Mouse (Mus musculus) natural killer cell, adult 2 months (primary cell): ENCODE data around the gene Alg14.
A peak's percentile ranks its signal among the peaks of the same experiment; 100 is the strongest.

Experiments used
- DNase-seq, 2 experiments: peaks; one replicate each; pipeline ENCODE4 v3.0.0; 2022; ENCODE audit warnings: low spot score in 2 of 2

Gene Alg14

GRCm38 (mm10) chr3:121279679-121280078 lies 11.9 kb upstream of the Alg14 start:
- no peak for DNase-seq

DNA sequence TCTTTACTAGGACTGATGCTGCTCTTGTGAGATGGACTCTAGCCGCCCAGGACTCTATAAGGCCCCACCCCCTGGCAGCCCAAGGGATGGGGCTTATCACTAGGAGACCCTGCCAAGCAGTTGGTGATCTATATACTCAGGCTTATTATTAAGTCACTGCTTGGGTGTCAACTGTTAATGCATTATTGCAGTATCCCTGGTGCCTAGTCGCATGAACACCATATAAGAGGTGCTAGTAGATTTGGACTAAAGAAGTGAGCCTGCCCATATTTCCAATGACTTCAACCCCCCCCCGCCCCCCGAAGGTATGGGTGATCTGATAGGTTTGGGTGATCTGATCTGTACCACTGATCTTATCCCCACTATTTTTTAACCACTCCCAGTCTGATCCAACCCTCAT lies 8.6 kb upstream of the Alg14 start, which contains the start of gene Tmem56:
Tmem56 (minus strand) TSS at position 101 of the 400 bp plus-strand sequence.
- DNase-seq, result no peak

DNA sequence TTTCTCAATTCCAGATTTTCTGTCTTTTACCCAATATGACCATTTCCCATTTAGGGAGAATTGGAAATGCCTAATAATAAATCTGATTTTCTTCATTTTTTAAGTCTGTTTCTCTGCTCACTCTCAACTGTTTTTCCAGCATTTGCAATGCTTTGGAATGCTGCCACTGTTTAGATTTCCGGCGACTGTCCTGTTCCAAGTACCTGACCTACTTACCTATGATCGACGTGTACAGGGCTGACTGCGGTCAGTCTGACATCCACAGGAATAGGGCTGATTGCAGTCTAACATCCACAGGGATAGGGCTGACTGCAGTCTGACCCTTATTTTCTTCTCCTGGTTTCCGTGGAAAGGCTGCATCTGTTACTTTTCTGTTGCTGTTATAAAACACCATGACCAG lies 6.4 kb upstream of the Alg14 start:
- DNase-seq, result no peak

GRCm38 (mm10) chr3:121287151-121287550 lies 4.4 kb upstream of the Alg14 start:
- DNase-seq, result no peak

DNA sequence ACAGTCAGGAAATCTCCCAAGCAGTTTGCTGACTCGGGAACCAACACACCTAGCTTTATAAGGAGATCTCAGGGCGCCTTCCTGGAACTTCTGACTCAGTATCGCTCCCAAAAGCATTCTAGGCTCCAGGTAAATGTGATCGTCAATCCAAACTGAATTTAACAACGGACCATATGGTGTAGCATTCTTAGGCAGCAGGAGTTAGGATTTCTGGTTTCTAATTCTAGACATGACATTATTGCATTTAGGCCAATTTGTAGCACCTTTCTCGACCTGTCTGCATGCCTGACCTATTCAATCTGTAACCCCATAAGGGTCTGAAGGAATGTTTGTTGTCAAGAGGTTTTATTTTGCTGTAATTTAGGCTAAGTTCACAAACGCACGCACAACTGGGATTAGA lies 892 bp upstream of the Alg14 start:
- DNase-seq, result no peak

- DNase-seq, result no peak
Measured at GRCm38 (mm10) chr3:121291225-121291559, 381 bp upstream of the Alg14 start.

DNA sequence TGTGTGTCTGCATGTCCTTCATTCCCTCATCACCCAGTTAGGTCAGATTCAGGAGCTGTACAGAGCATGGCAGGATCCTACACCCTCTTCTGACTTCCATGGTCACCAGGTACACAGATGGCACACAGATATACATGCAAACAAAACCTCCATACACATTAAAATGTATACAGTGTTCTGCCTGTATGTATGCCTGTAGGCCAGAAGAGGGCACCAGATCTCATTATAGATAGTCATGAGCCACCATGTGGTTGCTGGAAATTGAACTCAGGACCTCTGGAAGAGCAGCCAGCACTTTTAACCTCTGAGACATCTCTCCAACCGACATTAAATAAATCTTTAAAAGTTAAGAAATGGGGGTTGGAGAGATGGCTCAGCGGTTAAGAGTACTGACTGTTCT lies 2.6 kb downstream of the Alg14 start:
- DNase-seq, result no peak

- no peak for DNase-seq
Measured at GRCm38 (mm10) chr3:121306641-121307040, 15.1 kb downstream of the Alg14 start.

DNA sequence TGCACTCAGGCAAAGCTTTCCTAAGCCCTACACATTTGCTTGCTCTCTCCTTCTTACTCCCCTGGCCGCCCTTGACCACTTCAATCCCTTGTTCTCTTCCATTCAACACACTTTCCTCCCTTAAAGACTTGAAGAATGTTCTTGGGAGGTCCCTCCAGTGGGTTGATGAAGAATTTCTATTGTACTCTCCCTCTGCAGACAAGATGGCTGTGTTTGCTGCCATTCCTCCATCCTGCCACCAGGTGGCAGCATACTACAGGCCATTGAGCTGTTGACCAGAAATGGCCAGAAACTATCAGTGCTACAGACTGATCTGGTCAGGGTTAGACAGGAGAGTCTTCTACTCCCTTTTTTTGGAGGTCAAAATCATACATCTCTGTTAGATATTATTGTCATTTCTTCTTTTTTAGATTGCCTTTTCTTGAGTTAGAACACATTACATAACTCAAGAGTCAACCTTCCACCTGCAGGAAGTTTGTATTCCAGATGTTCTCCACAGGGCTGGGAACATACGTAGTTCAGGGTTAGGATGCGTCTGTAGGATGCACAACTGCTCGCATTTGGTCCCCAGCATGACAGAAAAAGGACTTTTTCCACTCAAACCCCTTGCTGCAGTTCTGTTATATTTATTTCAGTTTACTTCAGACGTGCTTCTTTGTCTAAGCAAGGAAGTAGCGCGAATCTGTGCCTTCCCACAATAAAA lies 16.1 kb downstream of the Alg14 start:
- DNase-seq, result peak; percentile 59 to 70

DNA sequence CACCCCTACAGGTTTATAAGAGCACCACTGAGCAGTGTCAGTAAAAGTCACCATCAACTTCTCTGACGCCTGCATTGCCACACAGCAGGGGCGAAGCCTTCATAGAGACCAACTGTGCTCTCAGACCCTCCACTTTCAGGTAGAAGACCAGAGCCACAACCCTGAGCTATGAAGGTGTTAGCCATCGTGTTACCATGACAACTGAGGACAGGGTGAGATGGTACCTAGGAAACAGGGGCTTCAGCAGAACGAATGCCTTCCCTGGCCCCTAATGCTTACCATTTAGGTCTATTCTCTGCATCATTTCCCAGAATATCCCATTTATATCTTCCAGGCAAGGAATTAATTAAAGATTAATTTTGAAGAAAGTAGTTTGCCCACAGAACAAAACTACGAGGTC lies 17.4 kb downstream of the Alg14 start:
- DNase-seq, result no peak

GRCm38 (mm10) chr3:121309429-121309828 lies 17.9 kb downstream of the Alg14 start:
- no peak for DNase-seq

- no peak for DNase-seq
Measured at GRCm38 (mm10) chr3:121309896-121310714, 18.5 kb downstream of the Alg14 start.

DNA sequence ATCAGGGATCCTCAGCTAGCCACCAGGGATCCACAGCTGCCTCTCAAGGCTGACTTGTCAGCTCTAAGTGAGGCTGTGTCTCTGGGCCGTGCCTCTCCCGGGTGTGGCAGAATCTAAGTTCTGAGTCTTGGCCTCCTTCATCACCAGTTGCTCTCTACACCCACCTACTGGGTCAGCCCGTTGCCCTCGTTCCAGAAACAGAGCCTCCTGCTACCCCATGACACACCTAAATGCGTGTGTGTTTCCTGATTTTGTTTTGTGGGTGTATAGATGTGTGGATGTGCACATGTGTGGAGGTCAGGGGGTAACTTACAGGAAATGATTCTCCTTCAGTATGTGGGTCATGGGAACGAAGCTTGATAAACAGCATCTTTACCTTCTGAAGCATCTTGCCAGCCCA lies 20.9 kb downstream of the Alg14 start:
- DNase-seq, result no peak

GRCm38 (mm10) chr3:121312979-121313378 lies 21.4 kb downstream of the Alg14 start:
- DNase-seq, result no peak

DNA sequence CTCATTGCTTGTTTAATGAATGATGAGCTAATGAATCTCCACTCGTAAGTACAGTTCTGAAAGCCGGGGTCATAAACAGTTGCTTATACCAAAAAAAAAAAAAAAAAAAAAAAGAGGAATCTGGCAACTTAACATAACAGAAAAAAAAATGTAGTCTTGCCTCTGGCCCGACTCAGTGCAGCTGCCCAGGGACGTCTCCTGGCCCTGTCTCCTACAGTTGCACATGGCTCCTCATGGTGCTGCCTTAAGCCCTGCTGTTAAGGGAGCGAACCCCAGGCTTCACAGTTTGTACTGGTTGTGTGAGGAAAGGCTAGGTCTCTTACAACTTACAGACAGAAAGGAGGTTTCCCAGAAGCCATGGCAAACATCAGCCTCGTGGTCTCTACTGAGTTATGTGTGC lies 22.6 kb downstream of the Alg14 start:
- DNase-seq, result no peak

- no peak for DNase-seq
Measured at GRCm38 (mm10) chr3:121315498-121315897, 23.9 kb downstream of the Alg14 start.

GRCm38 (mm10) chr3:121319906-121320305 lies 28.3 kb downstream of the Alg14 start:
- no peak for DNase-seq

- no peak for DNase-seq
Measured at GRCm38 (mm10) chr3:121320896-121321295, 29.3 kb downstream of the Alg14 start.

DNA sequence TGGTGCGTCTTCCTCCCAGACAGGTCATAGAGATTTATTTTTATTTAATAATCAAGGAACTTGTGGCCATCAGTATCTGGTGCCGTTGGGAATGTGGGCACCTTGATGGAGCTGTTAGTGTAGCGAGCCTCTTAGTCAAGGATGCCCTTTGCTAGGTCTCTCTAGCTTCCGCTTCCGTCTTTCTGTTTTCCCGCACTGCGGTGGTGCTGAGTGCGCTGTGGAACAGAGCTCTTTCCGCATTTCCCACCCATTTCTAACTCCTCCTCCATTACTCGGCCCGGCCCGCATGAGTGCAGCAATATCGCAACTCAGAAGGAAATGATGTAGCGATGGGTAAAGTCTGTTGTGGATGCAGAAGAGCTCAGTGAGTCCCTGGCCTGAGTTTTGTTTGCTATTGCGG lies 31.8 kb downstream of the Alg14 start:
- DNase-seq, result no peak

GRCm38 (mm10) chr3:121327406-121327805 lies 35.8 kb downstream of the Alg14 start:
- DNase-seq, result no peak

DNA sequence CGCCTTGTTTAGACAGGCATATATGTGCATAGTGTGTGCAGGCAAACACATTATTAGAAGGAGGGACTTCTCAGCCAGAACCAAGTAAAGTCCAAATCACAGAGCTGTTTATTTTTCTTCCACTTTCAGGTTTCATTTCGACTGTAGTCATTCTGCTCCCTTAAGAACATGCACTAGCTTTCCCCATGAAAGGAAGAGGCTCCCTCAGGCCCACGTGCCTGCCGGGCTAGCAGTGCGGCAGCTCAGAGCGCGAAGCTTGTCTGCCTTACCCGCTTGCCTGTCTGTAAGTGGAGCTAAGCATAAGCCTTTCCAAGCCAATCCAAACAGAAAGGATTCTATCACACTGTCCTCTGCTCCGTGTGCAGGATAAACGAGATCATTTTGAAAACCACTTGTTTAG lies 38.1 kb downstream of the Alg14 start:
- no peak for DNase-seq

DNA sequence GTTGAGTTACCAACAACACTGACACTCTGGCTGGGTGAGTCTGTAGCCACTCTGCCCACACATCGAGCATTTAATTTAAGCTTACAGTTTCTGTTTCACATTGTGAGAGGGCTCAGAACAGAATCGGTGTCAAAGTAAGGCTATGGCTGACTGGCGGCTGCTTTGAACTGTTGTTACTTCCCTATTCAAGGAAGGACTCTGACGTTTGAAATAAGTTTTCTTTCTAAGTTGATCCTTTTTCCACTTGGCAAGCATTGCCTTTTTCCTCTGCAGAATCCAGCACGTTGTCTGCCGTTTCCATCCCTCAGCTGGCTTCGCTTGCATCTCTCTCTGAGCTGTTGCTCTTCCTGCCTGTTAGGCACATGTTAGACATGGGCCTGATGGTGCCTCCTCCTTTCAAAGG lies 38.7 kb downstream of the Alg14 start:
- peak in 1 of 2 experiments; percentile 50 for DNase-seq

DNA sequence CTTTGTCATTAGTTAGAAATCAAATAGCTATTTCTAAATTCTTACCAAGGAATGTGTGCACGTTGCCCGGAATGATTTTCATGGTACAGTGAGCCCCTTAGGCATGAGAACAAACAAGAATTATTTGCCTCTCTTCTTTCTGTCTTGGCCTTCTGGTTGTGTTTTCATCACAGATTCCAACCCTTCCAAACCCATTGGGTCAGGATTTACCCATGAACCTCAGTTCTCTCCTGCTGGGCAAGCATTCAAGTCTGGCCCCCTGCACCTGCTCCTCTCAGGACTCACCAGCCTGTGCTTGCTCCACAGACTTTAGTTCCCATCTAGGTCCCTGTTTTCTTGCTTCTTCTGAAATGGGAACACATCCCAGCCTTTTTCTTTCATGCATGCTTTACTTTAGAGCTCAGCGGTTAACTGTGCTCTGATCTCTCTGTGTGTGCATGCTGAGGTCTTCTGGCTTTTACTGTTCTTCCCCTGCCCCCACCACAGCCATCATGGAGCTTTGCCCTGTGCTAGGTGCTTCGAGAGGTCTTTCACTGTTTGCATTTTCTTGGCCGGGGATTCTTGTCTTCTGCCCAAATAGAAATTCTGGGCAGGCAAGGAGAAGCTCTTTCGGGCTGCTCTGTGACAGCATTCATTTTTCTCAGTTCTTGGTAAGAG lies 44.8 kb downstream of the Alg14 start:
- DNase-seq, result no peak
